Mouse (Mus musculus): ENCODE results near the gene Gm9821. TPM values are rescaled to one million over a fixed set of nuclear protein-coding genes. Genes with fewer than 3 reads are reported as not detected.

The Gm9821 gene
- polyA plus RNA-seq, 1 experiment = not detected

GRCm38 (mm10) chr2:91924726-91925125 lies 20.8 kb upstream of the Gm9821 start:
- no peak for DNase-seq
- H3K4me3 ChIP-seq (replicated peaks; ENCODE audit: extremely low read depth, low read depth, low read length) = no peak overlapping the region
- peaks cover 19% of the 10 kb centered on the region for H3K4me1 ChIP-seq (ENCODE audit: control insufficient read depth, insufficient read depth, low read length)
- WGBS = 100% methylated on average over 1 of the region's 1 CpGs
- TF ChIP-seq POLR2A (IDR thresholded peaks at IDR 0.05; ENCODE audit: borderline replicate concordance, extremely low read depth, low read depth, low read length) (no peak), CTCF (IDR thresholded peaks at IDR 0.05; ENCODE audit: insufficient read depth, low read length) (no peak)

- WGBS = 64% methylated on average over 15 of the region's 15 CpGs
- no peak for DNase-seq
- Histone ChIP-seq H3K4me1 (ENCODE audit: control insufficient read depth, insufficient read depth, low read length) (peaks cover 21% of the 10 kb centered on the region), H3K4me3 (replicated peaks; ENCODE audit: extremely low read depth, low read depth, low read length) (no peak overlapping the region)
- TF ChIP-seq CTCF (IDR thresholded peaks at IDR 0.05; ENCODE audit: insufficient read depth, low read length) (no peak), POLR2A (IDR thresholded peaks at IDR 0.05; ENCODE audit: borderline replicate concordance, extremely low read depth, low read depth, low read length) (no peak)
Observed at GRCm38 (mm10) chr2:91925442-91925841, 20.1 kb upstream of the Gm9821 start.

DNA sequence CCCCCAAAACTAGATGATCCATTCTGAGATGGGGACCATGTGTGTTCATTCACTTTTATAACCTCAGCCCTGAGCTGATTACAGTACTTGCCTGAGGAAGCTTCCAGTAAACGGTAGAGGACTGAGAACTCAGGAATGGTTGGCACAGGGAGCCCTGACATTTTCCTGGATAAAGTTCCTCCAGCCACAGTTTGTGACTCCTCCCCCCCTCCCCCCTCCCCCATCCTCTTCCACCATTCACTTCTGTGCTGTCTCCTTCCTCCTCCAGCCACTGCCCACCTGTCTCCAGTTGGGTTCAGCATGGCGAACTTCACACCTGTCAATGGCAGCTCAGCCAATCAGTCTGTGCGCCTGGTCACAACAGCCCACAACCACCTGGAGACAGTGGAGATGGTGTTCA lies 18.6 kb upstream of the Gm9821 start, which contains the start of gene Chrm4:
TSS of gene Chrm4 (plus strand) at position 301 of the 400 bp plus-strand sequence.
- TF ChIP-seq POLR2A (IDR thresholded peaks at IDR 0.05; ENCODE audit: borderline replicate concordance, extremely low read depth, low read depth, low read length) (no peak), CTCF (IDR thresholded peaks at IDR 0.05; ENCODE audit: insufficient read depth, low read length) (no peak)
- peaks cover 21% of the 10 kb centered on the region for H3K4me1 ChIP-seq (ENCODE audit: control insufficient read depth, insufficient read depth, low read length)
- DNase-seq = no peak
- WGBS = 75% methylated on average over 3 of the region's 3 CpGs
- no peak within 1 kb of the TSS for H3K4me3 ChIP-seq (replicated peaks; ENCODE audit: extremely low read depth, low read depth, low read length)

DNA sequence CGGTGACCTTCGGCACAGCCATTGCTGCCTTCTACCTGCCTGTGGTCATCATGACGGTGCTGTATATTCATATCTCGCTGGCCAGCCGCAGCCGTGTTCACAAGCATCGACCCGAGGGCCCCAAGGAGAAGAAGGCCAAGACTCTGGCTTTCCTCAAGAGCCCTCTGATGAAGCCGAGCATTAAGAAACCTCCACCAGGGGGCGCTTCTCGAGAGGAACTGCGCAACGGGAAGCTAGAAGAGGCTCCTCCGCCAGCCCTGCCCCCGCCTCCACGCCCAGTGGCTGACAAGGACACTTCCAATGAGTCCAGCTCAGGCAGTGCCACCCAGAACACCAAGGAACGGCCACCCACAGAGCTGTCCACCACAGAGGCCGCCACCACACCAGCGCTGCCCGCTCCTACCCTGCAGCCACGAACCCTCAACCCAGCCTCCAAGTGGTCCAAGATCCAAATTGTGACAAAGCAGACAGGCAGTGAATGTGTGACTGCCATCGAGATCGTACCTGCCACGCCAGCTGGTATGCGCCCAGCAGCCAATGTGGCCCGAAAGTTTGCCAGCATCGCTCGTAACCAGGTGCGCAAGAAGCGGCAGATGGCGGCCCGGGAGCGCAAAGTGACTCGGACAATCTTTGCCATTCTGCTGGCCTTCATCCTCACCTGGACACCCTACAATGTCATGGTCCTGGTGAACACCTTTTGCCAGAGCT lies 17.5 kb upstream of the Gm9821 start:
- peak; percentile 74 for DNase-seq
- no peak overlapping the region for H3K4me3 ChIP-seq (replicated peaks; ENCODE audit: extremely low read depth, low read depth, low read length)
- TF ChIP-seq POLR2A (IDR thresholded peaks at IDR 0.05; ENCODE audit: borderline replicate concordance, extremely low read depth, low read depth, low read length) (no peak), CTCF (IDR thresholded peaks at IDR 0.05; ENCODE audit: insufficient read depth, low read length) (peak; percentile 57)
- WGBS = 43% methylated on average over 34 of the region's 34 CpGs
- peaks cover 17% of the 10 kb centered on the region for H3K4me1 ChIP-seq (ENCODE audit: control insufficient read depth, insufficient read depth, low read length)

DNA sequence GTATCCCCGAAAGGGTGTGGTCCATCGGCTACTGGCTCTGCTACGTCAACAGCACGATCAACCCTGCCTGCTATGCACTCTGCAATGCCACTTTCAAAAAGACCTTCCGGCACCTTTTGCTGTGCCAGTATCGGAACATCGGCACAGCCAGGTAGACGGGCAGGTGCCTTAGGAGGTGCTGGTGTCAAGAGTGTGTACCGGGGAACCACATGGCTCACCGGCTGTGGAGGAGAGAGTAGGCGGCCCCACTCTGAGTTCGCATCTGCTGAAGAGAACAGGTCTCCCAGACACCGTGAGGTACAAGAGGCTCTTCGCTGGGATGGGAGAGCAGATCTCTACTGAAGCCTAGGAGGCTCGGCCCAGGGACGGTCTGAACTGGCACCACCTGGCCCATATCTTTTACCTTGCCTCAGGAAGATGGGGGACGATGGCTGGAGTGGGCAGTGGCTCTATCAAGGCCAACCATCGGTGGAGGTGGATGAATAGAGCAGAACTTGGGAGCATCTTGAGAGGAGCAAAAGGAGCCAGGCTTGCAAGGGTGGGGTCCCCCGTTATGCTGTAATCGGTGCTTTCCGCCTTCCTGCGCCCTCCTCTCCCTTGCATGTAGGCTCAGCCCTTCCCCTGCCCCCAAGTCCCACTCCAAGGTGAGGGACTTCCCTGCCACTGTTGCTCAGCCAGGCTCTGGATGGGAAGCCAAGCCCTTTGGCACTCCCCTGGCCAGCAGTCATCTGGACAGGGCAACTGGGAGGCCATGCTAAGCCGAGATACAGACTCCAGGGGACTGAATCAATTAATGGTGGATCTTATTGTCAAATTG lies 16.8 kb upstream of the Gm9821 start:
- H3K4me3 ChIP-seq (replicated peaks; ENCODE audit: extremely low read depth, low read depth, low read length) = no peak overlapping the region

GRCm38 (mm10) chr2:91929455-91929854 lies 16.0 kb upstream of the Gm9821 start:
- no peak for DNase-seq
- 75% methylated on average over 3 of the region's 3 CpGs for WGBS
- H3K4me3 ChIP-seq (replicated peaks; ENCODE audit: extremely low read depth, low read depth, low read length) = no peak overlapping the region
- H3K4me1 ChIP-seq (ENCODE audit: control insufficient read depth, insufficient read depth, low read length) = peaks cover 11% of the 10 kb centered on the region
- no peak for TF ChIP-seq POLR2A (IDR thresholded peaks at IDR 0.05; ENCODE audit: borderline replicate concordance, extremely low read depth, low read depth, low read length)
- TF ChIP-seq CTCF (IDR thresholded peaks at IDR 0.05; ENCODE audit: insufficient read depth, low read length) = no peak

More for the DNA sequence above, 16.8 kb upstream of the Gm9821 start:
- TF ChIP-seq POLR2A (IDR thresholded peaks at IDR 0.05; ENCODE audit: borderline replicate concordance, extremely low read depth, low read depth, low read length) = no peak
- no peak for TF ChIP-seq CTCF (IDR thresholded peaks at IDR 0.05; ENCODE audit: insufficient read depth, low read length)
- peaks cover 11% of the 10 kb centered on the region for H3K4me1 ChIP-seq (ENCODE audit: control insufficient read depth, insufficient read depth, low read length)
- 74% methylated on average over 23 of the region's 23 CpGs for WGBS
- no peak for DNase-seq

DNA sequence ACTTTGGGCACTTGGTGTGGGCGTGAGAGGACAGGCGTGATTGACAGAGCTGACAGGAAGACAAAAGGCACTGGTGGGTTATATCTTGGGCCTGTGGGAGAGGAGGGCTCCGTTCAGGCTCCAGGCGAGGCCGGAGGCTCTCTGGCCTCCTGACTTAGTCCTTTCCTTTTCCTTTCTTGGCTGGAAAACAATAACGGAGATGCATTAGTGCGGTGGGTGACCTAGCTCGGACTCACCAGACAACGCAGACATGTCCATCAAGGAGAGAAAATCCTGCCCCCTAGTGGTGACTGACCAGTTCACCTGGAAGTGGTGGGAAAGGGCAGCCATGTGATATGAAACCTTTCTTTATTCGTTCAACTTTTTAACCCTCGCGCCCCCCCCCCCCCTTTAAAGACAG lies 15.6 kb upstream of the Gm9821 start:
- no peak for DNase-seq
- 15% methylated on average over 12 of the region's 12 CpGs for WGBS
- Histone ChIP-seq H3K4me3 (replicated peaks; ENCODE audit: extremely low read depth, low read depth, low read length) (no peak overlapping the region), H3K4me1 (ENCODE audit: control insufficient read depth, insufficient read depth, low read length) (peaks cover 11% of the 10 kb centered on the region)
- peak; percentile 76 for TF ChIP-seq CTCF (IDR thresholded peaks at IDR 0.05; ENCODE audit: insufficient read depth, low read length)
- TF ChIP-seq POLR2A (IDR thresholded peaks at IDR 0.05; ENCODE audit: borderline replicate concordance, extremely low read depth, low read depth, low read length) = no peak

- H3K4me1 ChIP-seq (ENCODE audit: control insufficient read depth, insufficient read depth, low read length) = peaks cover 11% of the 10 kb centered on the region
- TF ChIP-seq CTCF (IDR thresholded peaks at IDR 0.05; ENCODE audit: insufficient read depth, low read length) (no peak), POLR2A (IDR thresholded peaks at IDR 0.05; ENCODE audit: borderline replicate concordance, extremely low read depth, low read depth, low read length) (no peak)
- H3K4me3 ChIP-seq (replicated peaks; ENCODE audit: extremely low read depth, low read depth, low read length) = no peak overlapping the region
- no peak for DNase-seq
- WGBS = 39% methylated on average over 23 of the region's 23 CpGs
Observed at GRCm38 (mm10) chr2:91930761-91931291, 14.7 kb upstream of the Gm9821 start.

DNA sequence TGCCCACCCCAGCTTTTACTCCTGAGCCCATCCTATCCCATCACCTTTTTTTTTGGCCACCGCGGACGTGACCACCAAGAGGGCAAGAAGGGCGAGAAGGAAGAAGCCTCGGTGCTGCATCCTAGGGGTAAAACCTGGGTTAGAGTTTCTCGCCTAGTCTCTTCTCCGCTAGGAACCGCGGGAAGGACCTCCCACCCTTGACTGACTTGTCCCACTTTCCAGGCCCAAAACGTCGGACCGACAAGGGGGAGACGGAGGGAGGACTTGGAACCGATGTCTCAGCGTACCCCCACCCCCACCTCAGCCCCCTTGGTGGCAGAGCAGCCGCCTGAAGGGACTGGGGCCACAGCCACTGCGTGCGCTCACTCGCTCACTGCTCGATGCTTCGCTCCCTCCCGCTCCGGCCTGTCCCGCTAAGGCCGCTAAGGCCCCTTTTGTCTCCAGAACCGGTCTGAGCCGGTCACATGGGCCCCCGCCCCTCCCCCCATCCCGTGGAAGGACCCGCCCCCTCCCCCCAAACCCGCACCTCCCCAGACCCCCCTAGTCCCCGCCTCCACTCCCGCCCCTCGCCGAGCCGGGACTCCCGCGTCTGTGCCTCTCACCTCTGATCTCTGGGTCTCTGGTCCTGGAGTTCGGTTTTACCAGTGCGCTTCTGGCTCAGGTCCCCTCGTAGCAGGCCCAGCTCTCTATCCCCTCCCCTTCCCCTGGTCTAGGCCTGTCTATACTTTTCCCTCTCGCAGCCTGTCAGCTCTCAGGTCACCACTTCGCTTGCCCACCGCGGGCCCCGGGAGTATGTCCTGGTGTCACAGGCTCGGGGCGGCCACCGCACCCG lies 14.0 kb upstream of the Gm9821 start:
- WGBS = 27% methylated on average over 46 of the region's 50 CpGs
- no peak for DNase-seq

More for the DNA sequence above, 14.0 kb upstream of the Gm9821 start:
- peak overlapping the region; percentile 30 for H3K4me3 ChIP-seq (replicated peaks; ENCODE audit: extremely low read depth, low read depth, low read length)
- H3K4me1 ChIP-seq (ENCODE audit: control insufficient read depth, insufficient read depth, low read length) = peaks cover 11% of the 10 kb centered on the region
- TF ChIP-seq POLR2A (IDR thresholded peaks at IDR 0.05; ENCODE audit: borderline replicate concordance, extremely low read depth, low read depth, low read length) (no peak), CTCF (IDR thresholded peaks at IDR 0.05; ENCODE audit: insufficient read depth, low read length) (no peak)

Measured in lung, adult 2 months (tissue).